Mouse (Mus musculus) frontal cortex, postnatal 36 days (tissue): ENCODE results near the gene Sh2d6.
"Not testable (repeated sequence)": the region's sequence is repeated elsewhere in the genome, so short reads cannot be mapped to it uniquely, and the experiment has no call there.

Source experiments
- DNase-seq, 2 experiments: peaks; one replicate each; pipeline ENCODE4 v3.0.0; 2022; ENCODE audit warnings: low spot score in 2 of 2

Gene Sh2d6

GRCm38 (mm10) chr6:72503309-72503708, 18.2 kb downstream of the Sh2d6 start:
- DNase-seq = no peak

- no peak for DNase-seq
Observed at GRCm38 (mm10) chr6:72498950-72499349, 22.6 kb downstream of the Sh2d6 start.

- no peak for DNase-seq
Observed at GRCm38 (mm10) chr6:72492892-72493291, 28.6 kb downstream of the Sh2d6 start.

- DNase-seq = no peak
Observed at GRCm38 (mm10) chr6:72491151-72491550, 30.4 kb downstream of the Sh2d6 start.

- no peak for DNase-seq
Observed at GRCm38 (mm10) chr6:72489534-72489933, 32.0 kb downstream of the Sh2d6 start.

- DNase-seq = no peak
Observed at GRCm38 (mm10) chr6:72488850-72489249, 32.7 kb downstream of the Sh2d6 start.

- no peak for DNase-seq
Observed at GRCm38 (mm10) chr6:72487282-72487681, 34.2 kb downstream of the Sh2d6 start.

GRCm38 (mm10) chr6:72486307-72486706, 35.2 kb downstream of the Sh2d6 start:
- DNase-seq = no peak

- DNase-seq = no peak
Observed at GRCm38 (mm10) chr6:72484887-72485286, 36.6 kb downstream of the Sh2d6 start.

GRCm38 (mm10) chr6:72482156-72482555, 39.4 kb downstream of the Sh2d6 start:
- DNase-seq = no peak

- no peak for DNase-seq
Observed at GRCm38 (mm10) chr6:72480422-72480702, 41.1 kb downstream of the Sh2d6 start.

GRCm38 (mm10) chr6:72479645-72480421, 41.7 kb downstream of the Sh2d6 start:
- DNase-seq = no peak

GRCm38 (mm10) chr6:72478691-72479090, 42.8 kb downstream of the Sh2d6 start:
- DNase-seq = not testable (repeated sequence)

GRCm38 (mm10) chr6:72477621-72478020, 43.9 kb downstream of the Sh2d6 start:
- DNase-seq = no peak

GRCm38 (mm10) chr6:72476836-72477235, 44.7 kb downstream of the Sh2d6 start:
- DNase-seq = no peak

- peak; percentile 55 to 56 for DNase-seq
Observed at GRCm38 (mm10) chr6:72475221-72475985, 46.1 kb downstream of the Sh2d6 start.

- peak in 1 of 2 experiments; percentile 9 for DNase-seq
Observed at GRCm38 (mm10) chr6:72473264-72474041, 48.1 kb downstream of the Sh2d6 start.

- no peak for DNase-seq
Observed at GRCm38 (mm10) chr6:72466171-72466570, 55.3 kb downstream of the Sh2d6 start.

- no peak for DNase-seq
Observed at GRCm38 (mm10) chr6:72465361-72466157, 55.9 kb downstream of the Sh2d6 start.
